Mouse (Mus musculus): ENCODE measurements around the gene Tsc22d1. TPM values are rescaled to one million over a fixed set of nuclear protein-coding genes. Genes with fewer than 3 reads are reported as not detected.

Tsc22d1 gene
- polyA plus RNA-seq, 1 experiment from 2014 or later, result 792 TPM

- Histone ChIP-seq H3K4me2 (no peak overlapping the region), H3K36me3 (replicated peaks) (no peaks in the 10 kb centered on the region), H3K9ac (no peak overlapping the region), H3K27me3 (replicated peaks) (no peaks in the 10 kb centered on the region), H3K27ac (no peak overlapping the region), H3K9me3 (no peaks in the 10 kb centered on the region), H3K4me3 (no peak overlapping the region), H3K4me1 (0 out of 2 replicates have a peak, but pooled peaks cover 2% of the 10 kb centered on the region)
- ATAC-seq (replicated peaks), result no peak
- 3% methylated on average over 2 of the region's 2 CpGs for WGBS
These were observed 58.6 kb downstream of the Tsc22d1 start for GRCm38 (mm10) chr14:76473404-76473803.

- Histone ChIP-seq H3K4me1 (0 out of 2 replicates have a peak, but pooled peaks cover 8% of the 10 kb centered on the region), H3K27ac (no peak overlapping the region), H3K4me3 (no peak overlapping the region), H3K9ac (no peak overlapping the region), H3K36me3 (replicated peaks) (no peaks in the 10 kb centered on the region), H3K4me2 (no peak overlapping the region), H3K9me3 (no peaks in the 10 kb centered on the region), H3K27me3 (replicated peaks) (no peaks in the 10 kb centered on the region)
- WGBS, result 77% methylated on average over 1 of the region's 1 CpGs
- ATAC-seq (replicated peaks), result no peak
These were observed 59.4 kb downstream of the Tsc22d1 start for GRCm38 (mm10) chr14:76474165-76474564.

GRCm38 (mm10) chr14:76476770-76477169 lies 62.0 kb downstream of the Tsc22d1 start:
- no peaks in the 10 kb centered on the region for H3K9me3 ChIP-seq
- H3K9ac ChIP-seq, result no peak overlapping the region
- no peak overlapping the region for H3K27ac ChIP-seq
- WGBS, result 76% methylated on average over 4 of the region's 4 CpGs
- no peak overlapping the region for H3K4me3 ChIP-seq
- no peak overlapping the region for H3K4me2 ChIP-seq
- H3K4me1 ChIP-seq, result peaks cover 8% of the 10 kb centered on the region; the same call in 1 of the 2 replicates
- no peaks in the 10 kb centered on the region for H3K27me3 ChIP-seq (replicated peaks)
- H3K36me3 ChIP-seq (replicated peaks), result no peaks in the 10 kb centered on the region
- ATAC-seq (replicated peaks), result no peak

GRCm38 (mm10) chr14:76478076-76478475 lies 63.3 kb downstream of the Tsc22d1 start:
- Histone ChIP-seq H3K27me3 (replicated peaks) (no peaks in the 10 kb centered on the region), H3K36me3 (replicated peaks) (no peaks in the 10 kb centered on the region), H3K4me3 (no peak overlapping the region), H3K4me1 (peaks cover 11% of the 10 kb centered on the region; the same call in 1 of the 2 replicates), H3K9me3 (no peaks in the 10 kb centered on the region), H3K4me2 (no peak overlapping the region), H3K9ac (no peak overlapping the region), H3K27ac (no peak overlapping the region)
- no peak for ATAC-seq (replicated peaks)
- 78% methylated on average over 2 of the region's 2 CpGs for WGBS

GRCm38 (mm10) chr14:76478616-76479015 lies 63.9 kb downstream of the Tsc22d1 start:
- ATAC-seq (replicated peaks), result no peak
- 49% methylated on average over 6 of the region's 6 CpGs for WGBS
- Histone ChIP-seq H3K27me3 (replicated peaks) (no peaks in the 10 kb centered on the region), H3K36me3 (replicated peaks) (no peaks in the 10 kb centered on the region), H3K9ac (no peak overlapping the region), H3K4me3 (no peak overlapping the region), H3K4me2 (no peak overlapping the region), H3K27ac (no peak overlapping the region), H3K4me1 (peaks cover 11% of the 10 kb centered on the region; the same call in 1 of the 2 replicates), H3K9me3 (no peaks in the 10 kb centered on the region)

- H3K27me3 ChIP-seq (replicated peaks), result no peaks in the 10 kb centered on the region
- no peak overlapping the region for H3K4me3 ChIP-seq
- H3K9me3 ChIP-seq, result no peaks in the 10 kb centered on the region
- H3K4me1 ChIP-seq, result peaks cover 9% of the 10 kb centered on the region; the same call in 1 of the 2 replicates
- H3K4me2 ChIP-seq, result no peak overlapping the region
- WGBS, result 45% methylated on average over 6 of the region's 6 CpGs
- H3K27ac ChIP-seq, result no peak overlapping the region
- 0 out of 2 replicates have a peak, but pooled peaks have one; percentile 49 for ATAC-seq (replicated peaks)
- no peak overlapping the region for H3K9ac ChIP-seq
- no peaks in the 10 kb centered on the region for H3K36me3 ChIP-seq (replicated peaks)
These were observed 65.1 kb downstream of the Tsc22d1 start for GRCm38 (mm10) chr14:76479867-76480266.

- Histone ChIP-seq H3K9ac (no peak overlapping the region), H3K9me3 (no peaks in the 10 kb centered on the region), H3K27ac (no peak overlapping the region), H3K4me1 (peaks cover 9% of the 10 kb centered on the region; the same call in 1 of the 2 replicates), H3K4me3 (no peak overlapping the region), H3K36me3 (replicated peaks) (no peaks in the 10 kb centered on the region), H3K4me2 (no peak overlapping the region), H3K27me3 (replicated peaks) (no peaks in the 10 kb centered on the region)
- no peak for ATAC-seq (replicated peaks)
- WGBS, result 93% methylated on average over 11 of the region's 11 CpGs
These were observed 65.7 kb downstream of the Tsc22d1 start for GRCm38 (mm10) chr14:76480507-76480906.

GRCm38 (mm10) chr14:76483701-76484100 lies 68.9 kb downstream of the Tsc22d1 start:
- WGBS, result 97% methylated on average over 1 of the region's 1 CpGs

GRCm38 (mm10) chr14:76487609-76488008 lies 72.8 kb downstream of the Tsc22d1 start:
- no peaks in the 10 kb centered on the region for H3K9me3 ChIP-seq
- 92% methylated on average over 16 of the region's 16 CpGs for WGBS
- no peak overlapping the region for H3K27ac ChIP-seq
- no peak overlapping the region for H3K4me2 ChIP-seq
- H3K4me1 ChIP-seq, result peaks cover 11% of the 10 kb centered on the region
- H3K27me3 ChIP-seq (replicated peaks), result no peaks in the 10 kb centered on the region
- no peak overlapping the region for H3K9ac ChIP-seq
- ATAC-seq (replicated peaks), result no peak
- no peak overlapping the region for H3K4me3 ChIP-seq
- H3K36me3 ChIP-seq (replicated peaks), result no peaks in the 10 kb centered on the region

More at GRCm38 (mm10) chr14:76483701-76484100, 68.9 kb downstream of the Tsc22d1 start:
- Histone ChIP-seq H3K36me3 (replicated peaks) (no peaks in the 10 kb centered on the region), H3K9me3 (no peaks in the 10 kb centered on the region), H3K4me1 (peaks cover 15% of the 10 kb centered on the region), H3K27me3 (replicated peaks) (no peaks in the 10 kb centered on the region), H3K9ac (no peak overlapping the region), H3K27ac (no peak overlapping the region), H3K4me2 (no peak overlapping the region), H3K4me3 (no peak overlapping the region)
- ATAC-seq (replicated peaks), result no peak

GRCm38 (mm10) chr14:76488101-76489044 lies 73.6 kb downstream of the Tsc22d1 start:
- no peak overlapping the region for H3K4me3 ChIP-seq
- WGBS, result 78% methylated on average over 18 of the region's 18 CpGs
- peaks cover 9% of the 10 kb centered on the region for H3K4me1 ChIP-seq
- no peaks in the 10 kb centered on the region for H3K36me3 ChIP-seq (replicated peaks)
- no peak overlapping the region for H3K9ac ChIP-seq
- no peak overlapping the region for H3K4me2 ChIP-seq
- H3K27me3 ChIP-seq (replicated peaks), result no peaks in the 10 kb centered on the region
- ATAC-seq (replicated peaks), result no peak
- H3K27ac ChIP-seq, result peak overlapping the region; percentile 42; the same call in 1 of the 2 replicates
- H3K9me3 ChIP-seq, result no peaks in the 10 kb centered on the region

- 50% methylated on average over 2 of the region's 2 CpGs for whole genome bisulfite sequencing
- Histone ChIP-seq H3K4me3 (no peak overlapping the region), H3K9ac (no peak overlapping the region), H3K9me3 (no peaks in the 10 kb centered on the region), H3K4me2 (no peak overlapping the region), H3K27ac (peak overlapping the region; percentile 42; the same call in 1 of the 2 replicates), H3K36me3 (replicated peaks) (no peaks in the 10 kb centered on the region), H3K27me3 (replicated peaks) (no peaks in the 10 kb centered on the region), H3K4me1 (peaks cover 9% of the 10 kb centered on the region)
- peak; percentile 61 for ATAC-seq (replicated peaks)
These were observed 74.4 kb downstream of the Tsc22d1 start for GRCm38 (mm10) chr14:76489128-76489527.

- H3K4me2 ChIP-seq, result no peak overlapping the region
- H3K4me1 ChIP-seq, result peaks cover 10% of the 10 kb centered on the region; the same call in 1 of the 2 replicates
- H3K9ac ChIP-seq, result no peak overlapping the region
- H3K27ac ChIP-seq, result no peak overlapping the region
- H3K27me3 ChIP-seq (replicated peaks), result no peaks in the 10 kb centered on the region
- H3K9me3 ChIP-seq, result no peaks in the 10 kb centered on the region
- H3K36me3 ChIP-seq (replicated peaks), result no peaks in the 10 kb centered on the region
- ATAC-seq (replicated peaks), result no peak
- WGBS, result 67% methylated on average over 5 of the region's 5 CpGs
- no peak overlapping the region for H3K4me3 ChIP-seq
These were observed 80.3 kb downstream of the Tsc22d1 start for GRCm38 (mm10) chr14:76495022-76495421.
